In genomic region chr12:69250756-69251155, GRCm38 (mm10) we compare ENCODE assay signal across 20 mouse cellular contexts. TPM values are rescaled to one million over a fixed set of nuclear protein-coding genes. Genes with fewer than 3 reads are reported as not detected.
DNase-seq lines count a peak whose midpoint lies in the region; ATAC-seq lines count a peak whose summit lies in the region.
"Had no signal": no experiment of that assay in that cellular context is flagged by ENCODE, and none has a peak within 500 bp of the region (broad histone marks: within the 10 kb centered on the region; RNA-seq: fewer than 3 reads in every experiment).

No protein-coding gene starts in this region.

- intact Hi-C loops in heart, postnatal 36 days (cut with DNase I): no loop called here

- no peaks in the 10 kb centered on the region for H3K27me3 ChIP-seq in liver, embryonic 11.5 days (replicated peaks; ENCODE audit: control insufficient read depth, insufficient read depth, low read length)
- no peaks in the 10 kb centered on the region for H3K27me3 ChIP-seq in liver, embryonic 13.5 days
- H3K27me3 ChIP-seq: embryonic facial prominence, embryonic 13.5 days; forebrain, embryonic 13.5 days; heart, embryonic 12.5 days; hindbrain, embryonic 12.5 days had no signal

- H3K9me3 ChIP-seq in liver, embryonic 11.5 days (ENCODE audit: control insufficient read depth, low read length): no peaks in the 10 kb centered on the region
- H3K9me3 ChIP-seq in liver, embryonic 13.5 days (replicated peaks): no peaks in the 10 kb centered on the region
- H3K9me3 ChIP-seq: embryonic facial prominence, embryonic 13.5 days; forebrain, embryonic 13.5 days; heart, embryonic 12.5 days; hindbrain, embryonic 12.5 days had no signal

- H3K9ac ChIP-seq in liver, embryonic 11.5 days (ENCODE audit: low read depth, low read length): no peak overlapping the region
- no peak overlapping the region for H3K9ac ChIP-seq in liver, embryonic 13.5 days
- H3K9ac ChIP-seq: embryonic facial prominence, embryonic 13.5 days; forebrain, embryonic 13.5 days; forebrain, postnatal 0 days; heart, embryonic 12.5 days; hindbrain, embryonic 12.5 days had no signal

- H3K27ac ChIP-seq in liver, embryonic 11.5 days (ENCODE audit: low read depth, low read length): no peak overlapping the region
- H3K27ac ChIP-seq in liver, embryonic 13.5 days: no peak overlapping the region
- H3K27ac ChIP-seq: embryonic facial prominence, embryonic 13.5 days; forebrain, embryonic 13.5 days; hindbrain, embryonic 12.5 days; hindbrain, postnatal 0 days had no signal

- H3K4me3 ChIP-seq in liver, embryonic 11.5 days (ENCODE audit: low read depth, low read length): no peak overlapping the region
- no peak overlapping the region for H3K4me3 ChIP-seq in liver, embryonic 13.5 days (replicated peaks)
- H3K4me3 ChIP-seq: embryonic facial prominence, embryonic 13.5 days; forebrain, embryonic 13.5 days; heart, embryonic 12.5 days; hindbrain, embryonic 12.5 days had no signal

- no peak for DNase-seq in liver, embryonic 11.5 days (ENCODE audit: low spot score)
- no peak for DNase-seq in liver
- peak; percentile 59 for DNase-seq in MEL-GATA-1-ER (ENCODE audit: extremely low read depth, low read depth)
- no peak for DNase-seq in liver, embryonic 13.5 days
- DNase-seq in retina, embryonic 14.5 days (ENCODE audit: low spot score): no peak
- DNase-seq in heart, postnatal 36 days: no peak
- DNase-seq: adrenal gland, postnatal 10 days; cerebellum, adult 11-12 months; cerebellum, adult 9-10 months; cerebellum, postnatal 25 days; forebrain, postnatal 0 days; gastrocnemius, postnatal 25 days; heart, postnatal 4 days had no signal

- H3K4me1 ChIP-seq in liver, embryonic 11.5 days (replicated peaks; ENCODE audit: control insufficient read depth, insufficient read depth, low read length): no peaks in the 10 kb centered on the region
- peaks cover 9% of the 10 kb centered on the region for H3K4me1 ChIP-seq in liver, embryonic 13.5 days (replicated peaks)
- H3K4me1 ChIP-seq: embryonic facial prominence, embryonic 13.5 days; forebrain, embryonic 13.5 days; hindbrain, embryonic 12.5 days had no signal

- 0 out of 2 replicates have a peak overlapping the region, but pooled peaks have one; percentile 10 for H3K4me2 ChIP-seq in liver, embryonic 11.5 days
- no peak overlapping the region for H3K4me2 ChIP-seq in liver, embryonic 13.5 days
- H3K4me2 ChIP-seq: embryonic facial prominence, embryonic 13.5 days; forebrain, embryonic 13.5 days; heart, embryonic 12.5 days; hindbrain, embryonic 12.5 days had no signal

- peak; percentile 66; the same call in 1 of the 2 replicates for ATAC-seq in liver, embryonic 11.5 days (replicated peaks; ENCODE audit: low FRiP score)
- ATAC-seq in liver, embryonic 13.5 days (ENCODE audit: low read depth): 0 out of 2 replicates have a peak, but pooled peaks have one; percentile 50
- peak; percentile 97 for ATAC-seq in megakaryocyte progenitor cell, adult 5-6 weeks (replicated peaks; ENCODE audit: poor library complexity)
- no peak for ATAC-seq in cerebellum, adult (ENCODE audit: insufficient number of reproducible peaks, low FRiP score, low TSS enrichment)
- ATAC-seq: forebrain, embryonic 13.5 days; forebrain, postnatal 0 days; hindbrain, postnatal 0 days had no signal

- no peaks in the 10 kb centered on the region for H3K36me3 ChIP-seq in liver, embryonic 11.5 days (ENCODE audit: control insufficient read depth, insufficient read depth, low read length)
- H3K36me3 ChIP-seq in liver, embryonic 13.5 days: no peaks in the 10 kb centered on the region
- H3K36me3 ChIP-seq: embryonic facial prominence, embryonic 13.5 days; heart, embryonic 12.5 days; hindbrain, embryonic 12.5 days had no signal

- WGBS in liver, embryonic 11.5 days: 36% methylated on average over 8 of the region's 8 CpGs
- 30% methylated on average over 8 of the region's 8 CpGs for WGBS in liver, embryonic 13.5 days (ENCODE audit: insufficient replicate concordance)

RNA-seq across cellular contexts. Expression of gene Klhdc1, which starts 9.8 kb away (rescaled TPM):
- 5.7 and 5.8 TPM in 2 replicates for polyA plus RNA-seq in liver, embryonic 11.5 days (2014; fragmentation: Nextera tagmentation; extraction: Ambion mirVana)
- polyA plus RNA-seq in liver, embryonic 13.5 days (2015; fragmentation: Nextera tagmentation; extraction: Ambion mirVana): 3.7 and 3.9 TPM in 2 replicates
- total RNA-seq in megakaryocyte progenitor cell, adult 5-6 weeks (2015): 3.6 and 4.0 TPM in 2 replicates
- 4.4 and 10.1 TPM in 2 replicates for total RNA-seq in megakaryocyte progenitor cell, adult 5-6 weeks (2017)
- 10 to 100 TPM; 35.7 to 37.2 TPM for total RNA-seq in heart, postnatal 36 days (2021)

RNA-seq across cellular contexts. Expression of gene Pole2, which starts 22.8 kb away (rescaled TPM):
- polyA plus RNA-seq in liver, embryonic 11.5 days (2014; fragmentation: Nextera tagmentation; extraction: Ambion mirVana): 42.5 and 46.9 TPM in 2 replicates
- 29.0 and 32.5 TPM in 2 replicates for polyA plus RNA-seq in liver, embryonic 13.5 days (2015; fragmentation: Nextera tagmentation; extraction: Ambion mirVana)
- total RNA-seq in megakaryocyte progenitor cell, adult 5-6 weeks (2015): 65.0 and 70.8 TPM in 2 replicates
- total RNA-seq in megakaryocyte progenitor cell, adult 5-6 weeks (2017): 50.8 and 69.6 TPM in 2 replicates
- total RNA-seq in heart, postnatal 36 days (2021): under 1 TPM; 0.64 to 0.98 TPM

RNA-seq across cellular contexts. Expression of gene Klhdc2, which starts 45.7 kb away (rescaled TPM):
- polyA plus RNA-seq in liver, embryonic 11.5 days (2014; fragmentation: Nextera tagmentation; extraction: Ambion mirVana): 146 and 152 TPM in 2 replicates
- 102 and 104 TPM in 2 replicates for polyA plus RNA-seq in liver, embryonic 13.5 days (2015; fragmentation: Nextera tagmentation; extraction: Ambion mirVana)
- total RNA-seq in megakaryocyte progenitor cell, adult 5-6 weeks (2015): 61.9 and 66.9 TPM in 2 replicates
- total RNA-seq in megakaryocyte progenitor cell, adult 5-6 weeks (2017): 55.0 and 64.9 TPM in 2 replicates
- total RNA-seq in heart, postnatal 36 days (2021): 100 to 1,000 TPM; 105 to 110 TPM

RNA-seq across cellular contexts. Expression of gene Gm49384, which starts 46.7 kb away (rescaled TPM):
- polyA plus RNA-seq in liver, embryonic 11.5 days (2014; fragmentation: Nextera tagmentation; extraction: Ambion mirVana): 35.5 and 37.9 TPM in 2 replicates
- 27.7 and 29.9 TPM in 2 replicates for polyA plus RNA-seq in liver, embryonic 13.5 days (2015; fragmentation: Nextera tagmentation; extraction: Ambion mirVana)
- 22.3 and 24.8 TPM in 2 replicates for total RNA-seq in megakaryocyte progenitor cell, adult 5-6 weeks (2015)
- 22.0 and 22.4 TPM in 2 replicates for total RNA-seq in megakaryocyte progenitor cell, adult 5-6 weeks (2017)
- 1 to 10 TPM; 2.5 to 2.8 TPM for total RNA-seq in heart, postnatal 36 days (2021)
- total RNA-seq: hindbrain, postnatal 0 days had no signal

RNA-seq across cellular contexts. Expression of gene Dnaaf2, which starts 52.5 kb away (rescaled TPM):
- polyA plus RNA-seq in liver, embryonic 11.5 days (2014; fragmentation: Nextera tagmentation; extraction: Ambion mirVana): 12.2 and 14.0 TPM in 2 replicates
- polyA plus RNA-seq in liver, embryonic 13.5 days (2015; fragmentation: Nextera tagmentation; extraction: Ambion mirVana): 7.1 and 8.8 TPM in 2 replicates
- 6.0 and 6.3 TPM in 2 replicates for total RNA-seq in megakaryocyte progenitor cell, adult 5-6 weeks (2015)
- 5.3 and 7.5 TPM in 2 replicates for total RNA-seq in megakaryocyte progenitor cell, adult 5-6 weeks (2017)
- total RNA-seq in heart, postnatal 36 days (2021): under 1 TPM; 0.41 to 0.83 TPM

Comparison
In these comparisons a context has a peak if more than half of its experiments do, and no peak if none do; other contexts are left out.
1. RNA of gene Pole2, which starts 22.8 kb away (total RNA-seq): 50.8 to 70.8 TPM in megakaryocyte progenitor cell, adult 5-6 weeks; 0.64 to 0.98 TPM in heart, postnatal 36 days; every median in the first group is over 10 times any median in the second.